Mouse (Mus musculus): ENCODE results near the gene Phf23.

Gene Phf23

DNA sequence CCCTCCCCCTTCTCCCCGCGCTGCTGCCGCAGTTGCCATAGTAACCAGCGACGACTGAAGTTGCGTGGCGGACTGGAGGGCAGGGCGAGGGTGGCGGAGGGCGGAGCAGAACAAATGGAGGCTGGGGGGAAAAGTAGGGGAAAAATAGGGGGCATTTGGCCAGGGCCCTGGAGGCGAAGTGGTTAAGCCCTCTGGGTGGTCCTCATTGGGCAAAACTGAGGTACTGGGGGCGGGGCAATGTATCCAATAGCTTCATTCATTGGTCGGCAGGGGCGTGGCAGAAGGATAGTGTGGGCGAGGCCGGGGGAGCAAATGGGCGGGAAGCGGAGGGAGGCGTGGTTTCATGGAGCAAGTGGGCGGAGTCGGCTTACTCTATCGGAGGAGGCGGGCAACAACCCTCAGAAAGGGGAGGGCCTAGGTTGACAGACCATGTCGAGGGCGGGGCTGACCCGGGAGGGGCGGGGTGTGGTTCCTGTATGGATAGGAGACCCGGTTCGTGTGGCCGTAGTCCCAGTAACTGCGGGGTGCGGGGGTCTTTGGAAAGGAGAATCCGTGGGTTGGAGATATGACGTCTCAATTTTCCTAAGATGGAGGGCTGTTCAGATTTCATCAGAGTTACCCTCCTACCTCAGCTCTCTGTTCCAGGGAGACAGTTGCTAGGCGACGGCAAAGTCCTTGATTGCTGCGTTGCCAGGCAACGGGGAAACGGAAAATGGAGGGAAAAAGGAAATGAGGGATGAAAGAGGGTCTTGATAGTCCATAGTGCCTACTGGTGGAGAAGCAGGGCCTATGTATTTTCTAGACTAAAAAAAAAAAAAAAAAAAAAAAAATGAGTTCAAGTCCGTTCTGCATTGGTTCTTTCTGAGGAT, 25.9 kb downstream of the Phf23 start:
- peak; percentile 96 to 98 for DNase-seq (ENCODE audit: low spot score in 2 of 2)

DNA sequence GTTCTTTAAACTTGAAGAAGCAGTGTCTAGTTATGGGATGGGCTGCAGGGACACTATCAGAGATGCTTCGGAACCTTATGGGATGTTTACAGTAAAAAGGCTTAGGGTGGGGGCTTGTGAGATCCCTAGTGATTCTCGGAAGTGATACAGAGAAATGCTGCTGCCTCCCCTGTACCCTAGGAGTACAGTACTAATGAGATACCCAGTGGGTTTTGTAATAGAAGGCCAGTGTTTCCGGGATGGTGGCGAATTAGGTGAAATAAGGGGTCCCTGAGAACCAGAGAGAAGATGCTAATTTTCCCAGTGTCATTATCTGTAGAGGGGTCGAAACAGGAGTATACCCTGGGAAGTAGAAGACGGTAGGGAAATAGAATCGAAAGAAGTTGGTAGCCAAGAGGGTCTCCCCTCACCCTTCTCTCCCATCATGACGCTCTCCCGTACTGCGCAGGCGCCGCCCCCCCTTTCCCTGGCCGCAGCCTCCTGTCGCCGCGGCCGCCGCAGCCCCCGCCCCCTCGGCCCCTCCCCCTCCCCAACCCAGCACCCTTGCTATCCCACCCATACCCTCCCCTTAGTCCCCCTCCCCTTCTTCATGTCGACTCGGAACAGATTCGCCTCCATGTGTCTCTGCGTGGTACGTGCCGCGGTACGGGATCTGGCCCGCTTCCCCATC, 28.0 kb downstream of the Phf23 start:
- no peak for DNase-seq (ENCODE audit: low spot score in 2 of 2)

DNA sequence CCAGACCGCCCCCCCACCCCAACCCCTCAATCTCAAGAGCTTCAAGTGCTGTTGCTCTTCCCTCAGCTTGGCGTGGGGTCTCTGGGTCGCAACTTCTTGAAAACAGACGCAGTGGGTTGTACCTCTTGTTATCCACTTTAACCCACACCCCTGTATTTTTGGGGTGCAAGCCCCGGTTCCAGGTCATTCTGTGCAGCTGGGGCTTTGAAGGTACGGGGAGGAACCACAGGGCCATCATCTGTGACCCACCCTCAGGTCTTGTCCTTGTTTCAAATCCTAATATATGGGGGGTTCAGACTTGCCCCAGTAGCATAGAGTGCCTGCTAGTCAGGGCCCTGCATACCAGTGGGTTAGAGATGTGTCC, 28.6 kb downstream of the Phf23 start:
- DNase-seq (ENCODE audit: low spot score in 2 of 2): no peak

- no peak for DNase-seq (ENCODE audit: low spot score in 2 of 2)
These were observed 31.1 kb downstream of the Phf23 start for GRCm38 (mm10) chr11:70026689-70027088.

DNA sequence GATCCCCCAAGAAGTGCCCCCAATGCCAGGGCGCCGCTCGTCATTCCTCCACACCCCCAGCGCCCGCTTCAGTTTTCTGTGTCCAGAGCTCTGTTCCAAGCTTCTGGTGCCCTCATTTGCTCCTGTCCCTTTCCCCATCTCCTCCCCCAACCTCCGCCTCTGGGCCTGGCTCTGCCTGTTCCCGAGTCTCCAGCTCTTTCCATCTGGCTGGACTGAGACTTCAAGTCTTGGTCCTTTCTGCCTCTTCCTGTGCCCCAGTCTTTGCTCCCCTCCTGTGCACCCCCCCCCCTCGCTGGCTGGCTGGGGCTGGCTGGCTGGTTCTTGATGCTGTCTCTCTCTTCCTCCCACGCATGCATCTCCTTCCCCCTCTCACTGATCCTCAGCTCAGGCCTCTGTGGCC, 31.8 kb downstream of the Phf23 start:
- no peak for DNase-seq (ENCODE audit: low spot score in 2 of 2)

DNA sequence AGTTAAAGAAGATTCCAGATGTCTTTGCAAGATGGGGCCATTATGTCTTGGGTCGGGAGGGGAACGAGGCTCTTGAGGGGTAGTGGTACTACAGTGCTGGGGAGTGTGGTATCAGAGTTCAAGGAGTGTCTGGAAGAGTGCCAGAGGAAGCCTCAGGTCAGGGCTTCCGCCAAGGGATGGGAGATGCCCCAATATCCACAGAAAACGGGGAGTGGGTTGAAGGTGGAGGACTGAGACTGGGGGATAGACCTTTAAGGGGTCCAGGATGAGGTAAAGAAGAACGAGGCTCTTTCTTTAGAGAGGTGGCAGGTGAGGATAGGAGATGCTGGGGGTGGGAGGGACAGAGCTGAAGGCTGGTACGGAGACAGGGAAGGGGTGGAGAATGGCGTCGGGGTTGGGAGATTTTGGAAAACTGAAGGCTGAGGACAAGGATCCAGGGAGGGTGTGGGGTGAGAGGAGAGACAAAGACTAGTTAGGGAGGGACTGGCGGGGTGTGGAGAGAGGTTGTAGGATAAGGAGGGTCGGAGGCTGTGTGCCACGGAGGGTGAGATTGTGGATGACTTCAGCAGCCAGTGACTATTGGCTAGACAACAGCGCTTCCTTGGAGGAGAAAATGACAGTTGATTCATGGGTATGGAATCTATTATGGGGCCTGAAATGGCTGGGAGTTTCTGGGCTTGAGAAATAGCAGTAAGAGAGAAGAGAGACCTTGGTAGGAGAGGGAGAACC, 33.0 kb downstream of the Phf23 start:
- no peak for DNase-seq (ENCODE audit: low spot score in 2 of 2)

DNA sequence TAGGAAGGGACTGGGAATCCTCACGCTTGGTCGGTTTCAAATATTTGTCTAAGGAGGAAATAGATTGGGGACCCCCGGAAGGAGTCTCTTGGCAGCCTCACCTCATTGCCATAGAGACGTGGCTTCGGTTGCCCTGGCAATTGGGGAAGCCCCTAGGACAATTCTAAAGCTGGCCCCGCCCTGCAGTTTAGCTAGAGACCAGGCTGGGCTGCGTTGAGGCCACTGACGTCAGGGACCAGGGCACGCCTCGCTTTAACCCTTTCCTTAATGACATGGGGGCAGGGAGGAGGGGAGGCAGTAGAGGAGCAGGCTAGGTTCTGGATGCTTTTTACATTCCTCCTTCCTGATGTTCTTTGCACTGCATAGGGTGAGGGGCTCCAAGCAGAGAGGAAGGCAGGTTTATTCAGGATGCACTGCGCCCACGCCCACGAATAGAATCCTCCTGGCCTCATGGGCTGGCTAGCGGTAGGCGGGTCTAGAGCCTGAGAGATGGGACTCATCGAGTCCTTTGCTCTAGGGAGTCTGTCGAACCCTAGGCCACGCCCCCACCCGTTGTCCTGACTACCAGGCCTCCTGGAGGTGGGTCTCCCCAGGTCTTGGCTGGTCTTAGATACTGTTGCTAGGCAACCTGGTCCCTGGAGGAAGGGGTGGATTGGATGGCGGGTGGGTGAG, 33.7 kb downstream of the Phf23 start:
- peak; percentile 83 to 91 for DNase-seq (ENCODE audit: low spot score in 2 of 2)

DNA sequence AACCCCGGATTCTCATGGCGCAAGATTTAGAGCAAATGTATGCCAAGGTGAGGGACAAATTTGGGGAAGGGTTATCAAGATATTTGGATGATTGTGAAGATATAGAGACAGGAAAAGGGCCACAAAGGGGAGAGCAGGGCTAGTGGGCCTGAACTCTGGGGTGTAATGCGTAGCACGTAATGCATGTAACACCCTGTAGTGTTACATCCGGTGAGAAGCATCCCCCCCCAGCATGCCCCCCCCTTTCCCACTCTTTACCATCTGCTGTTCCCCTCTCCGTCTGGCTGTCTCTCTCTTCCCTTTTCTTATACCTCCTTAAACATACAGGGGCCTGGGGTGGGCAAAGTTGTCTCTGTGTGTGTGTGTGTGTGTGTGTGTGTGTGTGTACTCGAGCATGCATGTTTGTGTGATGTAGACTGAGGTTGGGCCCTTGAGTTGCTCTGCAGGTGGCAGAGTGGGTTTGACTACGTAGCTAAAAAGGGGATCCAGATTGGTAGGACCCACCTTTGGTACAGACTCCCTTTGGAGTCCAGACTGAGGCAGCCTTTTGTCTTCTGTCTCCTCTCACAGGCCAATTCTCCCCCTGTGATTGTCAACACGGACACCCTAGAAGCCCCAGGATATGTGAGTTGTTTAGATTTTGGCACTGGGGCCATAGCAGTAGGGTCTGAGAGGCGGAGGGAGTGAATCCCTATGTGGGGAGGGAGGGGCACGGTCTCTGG, 34.4 kb downstream of the Phf23 start:
- no peak for DNase-seq (ENCODE audit: low spot score in 2 of 2)

DNA sequence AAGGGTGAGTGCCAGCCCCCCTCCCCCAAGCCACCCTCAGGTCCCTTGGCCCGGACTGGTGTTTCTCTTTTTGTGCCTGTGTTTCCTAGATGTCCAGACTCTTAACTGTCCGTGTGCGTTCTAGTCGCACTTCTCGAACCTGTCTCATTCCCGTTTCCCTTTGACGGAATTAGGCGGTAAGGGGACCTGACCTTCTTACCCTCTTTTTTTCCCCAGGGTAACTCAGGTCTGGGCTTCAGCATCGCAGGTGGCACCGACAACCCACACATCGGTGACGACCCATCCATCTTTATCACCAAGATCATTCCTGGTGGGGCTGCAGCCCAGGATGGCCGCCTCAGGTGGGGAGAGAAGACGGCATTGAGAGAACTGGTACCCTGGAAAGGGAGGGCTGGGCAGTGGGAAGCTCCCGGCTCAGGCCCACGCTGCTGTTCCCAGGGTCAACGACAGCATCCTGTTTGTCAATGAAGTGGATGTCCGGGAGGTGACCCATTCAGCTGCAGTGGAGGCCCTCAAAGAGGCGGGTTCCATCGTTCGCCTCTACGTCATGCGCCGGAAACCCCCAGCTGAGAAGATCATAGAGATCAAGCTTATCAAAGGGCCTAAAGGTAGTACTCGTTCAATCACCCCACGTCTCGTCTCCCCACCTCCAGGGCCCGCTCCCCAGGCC, 35.2 kb downstream of the Phf23 start:
- DNase-seq (ENCODE audit: low spot score in 2 of 2): no peak

- DNase-seq (ENCODE audit: low spot score in 2 of 2): no peak
These were observed 35.7 kb downstream of the Phf23 start for GRCm38 (mm10) chr11:70031321-70031670.

DNA sequence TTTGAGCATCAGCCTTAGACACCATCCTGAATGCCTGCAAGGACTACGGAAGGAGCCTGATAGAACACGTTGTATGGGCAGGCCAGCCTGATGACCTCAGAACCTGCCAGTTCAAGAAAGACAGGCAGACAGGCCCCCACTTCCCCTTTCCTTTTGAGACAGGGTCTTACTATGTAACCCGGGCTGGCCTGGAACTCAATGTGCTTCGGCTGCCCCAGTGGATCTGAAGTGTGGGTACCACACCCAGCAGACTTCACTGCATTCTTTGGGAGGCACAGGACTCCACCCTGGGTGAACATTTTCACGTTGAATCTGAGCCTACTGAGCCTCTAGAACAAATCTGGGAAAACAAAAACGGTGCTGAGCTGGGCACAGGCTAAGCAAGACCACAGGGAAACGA, 42.6 kb downstream of the Phf23 start:
- DNase-seq (ENCODE audit: low spot score in 2 of 2): no peak

DNA sequence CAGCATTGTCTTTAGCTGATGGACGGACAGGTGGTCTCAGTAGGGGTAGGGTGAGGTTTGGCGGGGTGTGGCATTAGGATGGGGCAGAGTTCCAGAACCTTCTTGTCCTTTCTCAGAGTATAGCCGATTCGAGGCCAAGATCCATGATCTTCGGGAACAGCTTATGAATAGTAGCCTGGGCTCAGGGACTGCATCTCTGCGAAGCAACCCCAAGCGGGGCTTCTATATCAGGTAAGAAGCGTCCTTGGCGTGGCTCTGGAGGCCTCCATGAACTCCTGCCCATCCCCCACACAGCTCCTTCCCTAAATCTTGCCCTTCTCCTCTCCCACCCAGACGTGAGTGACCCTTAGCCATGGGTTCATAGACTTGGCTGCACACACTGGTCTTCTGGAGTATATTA, 44.1 kb downstream of the Phf23 start:
- no peak for DNase-seq (ENCODE audit: low spot score in 2 of 2)

- DNase-seq (ENCODE audit: low spot score in 2 of 2): no peak
These were observed 44.6 kb downstream of the Phf23 start for GRCm38 (mm10) chr11:70040184-70040583.

GRCm38 (mm10) chr11:70042309-70043085, 46.9 kb downstream of the Phf23 start:
- DNase-seq (ENCODE audit: low spot score in 2 of 2): no peak

GRCm38 (mm10) chr11:70043665-70044064, 48.1 kb downstream of the Phf23 start:
- no peak for DNase-seq (ENCODE audit: low spot score in 2 of 2)

GRCm38 (mm10) chr11:70045435-70045834, 49.9 kb downstream of the Phf23 start:
- no peak for DNase-seq (ENCODE audit: low spot score in 2 of 2)

DNA sequence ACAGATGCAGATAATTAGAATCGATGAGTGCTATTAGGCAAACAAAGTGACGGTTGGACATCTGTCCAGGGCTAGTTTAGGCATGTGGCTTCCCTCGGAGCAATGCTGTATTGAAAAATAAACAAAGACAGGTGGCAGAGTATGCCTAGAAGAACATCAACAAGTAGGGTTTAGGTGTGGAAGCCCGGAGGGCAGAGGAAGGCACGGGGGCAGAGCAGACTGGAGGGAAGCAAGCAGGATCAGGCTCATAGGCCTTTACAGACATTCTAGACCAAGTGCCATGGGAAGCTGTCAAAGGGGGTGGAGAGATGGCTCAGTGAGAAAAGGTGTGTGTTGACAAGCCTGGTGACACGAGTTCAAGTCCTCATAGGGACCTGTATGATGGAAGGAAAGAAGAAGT, 53.8 kb downstream of the Phf23 start:
- DNase-seq (ENCODE audit: low spot score in 2 of 2): no peak

All from left cerebral cortex, adult 9 months (tissue).